Mouse (Mus musculus) urinary bladder, postnatal 10 days (tissue): ENCODE measurements at regions not wholly inside any gene's neighbourhood (a gene's known extent, or its start where the extent isn't known, plus 50 kb on each side); places are given as distances from the start of the nearest gene placed in this dataset.
"Not testable (repeated sequence)": the region's sequence is repeated elsewhere in the genome, so short reads cannot be mapped to it uniquely, and the experiment has no call there.

Experiments used
- DNase-seq: peaks from one replicate; pipeline ENCODE4 v3.0.0; 2022; ENCODE audit warnings: low spot score

DNA sequence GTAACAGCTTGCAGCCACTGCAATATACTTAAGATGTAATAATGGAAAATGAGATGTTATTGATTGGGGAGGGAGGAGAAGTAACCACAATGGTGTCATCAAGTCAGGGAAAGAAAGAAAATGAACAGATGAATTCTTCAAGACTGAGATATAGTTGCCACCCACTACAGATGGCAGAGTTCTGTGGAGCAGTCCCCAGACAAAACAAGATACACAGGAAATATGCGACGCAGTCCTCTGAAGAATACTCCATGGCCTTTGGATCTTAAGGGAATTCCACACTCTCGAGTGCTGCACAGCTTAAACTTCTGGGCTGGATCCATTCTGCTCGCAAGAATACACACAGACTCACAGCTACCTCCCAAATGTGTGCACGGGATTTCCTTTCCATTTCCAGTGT, 113.4 kb downstream of the Sox4 start:
- no peak for DNase-seq

DNA sequence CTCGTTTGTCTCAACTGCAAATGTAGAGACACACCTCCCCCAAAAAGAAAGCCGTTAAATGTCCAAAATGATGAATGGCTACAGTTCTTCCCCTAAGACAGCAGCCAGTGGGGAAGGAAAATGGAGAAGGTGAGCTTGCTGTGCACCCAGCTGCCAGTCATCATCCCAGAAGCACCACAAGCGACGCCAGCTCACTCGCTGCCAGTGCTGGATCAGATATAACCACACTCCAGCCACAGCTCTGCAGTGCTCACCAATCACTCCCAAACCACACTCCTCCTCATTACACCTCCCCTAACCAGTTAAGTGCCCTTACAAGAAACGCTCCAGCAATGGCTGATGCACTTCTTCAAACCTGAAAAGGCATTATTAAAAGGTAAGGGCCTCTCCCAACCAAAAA, 114.4 kb downstream of the Sox4 start:
- DNase-seq: no peak

DNA sequence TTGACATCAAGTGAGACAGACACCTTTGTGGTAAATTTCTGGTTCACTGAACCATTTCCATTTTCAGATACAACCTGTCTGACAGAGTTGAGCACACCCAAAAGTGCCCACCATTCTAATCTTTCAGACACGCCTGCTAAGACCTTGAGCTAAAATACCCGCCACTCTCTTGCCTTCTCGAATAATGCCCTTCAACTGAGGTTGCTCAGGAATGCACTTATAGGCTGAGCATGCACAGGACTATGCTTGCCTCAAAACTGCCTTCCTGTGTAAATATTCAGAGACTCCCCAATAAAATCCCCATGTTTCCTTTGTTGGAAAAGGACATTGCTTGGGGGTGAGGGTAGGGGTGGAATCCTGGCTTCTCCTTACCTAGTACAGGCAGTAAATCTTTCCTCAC, 115.3 kb downstream of the Sox4 start:
- no peak for DNase-seq

DNA sequence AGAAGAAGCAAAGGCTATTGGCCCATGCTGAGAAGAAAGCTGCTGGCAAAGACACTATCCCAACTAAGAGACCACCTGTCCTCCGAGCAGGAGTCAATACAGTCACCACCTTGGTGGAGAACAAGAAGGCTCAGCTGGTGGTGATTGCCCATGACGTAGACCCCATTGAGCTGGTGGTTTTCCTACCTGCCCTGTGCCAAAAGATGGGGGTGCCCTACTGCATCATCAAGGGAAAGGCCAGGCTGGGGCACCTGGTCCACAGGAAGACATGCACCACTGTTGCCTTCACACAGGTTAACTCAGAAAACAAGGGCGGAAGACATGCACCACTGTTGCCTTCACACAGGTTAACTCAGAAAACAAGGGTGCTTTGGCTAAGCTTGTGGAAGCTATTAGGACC, 116.3 kb downstream of the Sox4 start:
- not testable (repeated sequence) for DNase-seq

DNA sequence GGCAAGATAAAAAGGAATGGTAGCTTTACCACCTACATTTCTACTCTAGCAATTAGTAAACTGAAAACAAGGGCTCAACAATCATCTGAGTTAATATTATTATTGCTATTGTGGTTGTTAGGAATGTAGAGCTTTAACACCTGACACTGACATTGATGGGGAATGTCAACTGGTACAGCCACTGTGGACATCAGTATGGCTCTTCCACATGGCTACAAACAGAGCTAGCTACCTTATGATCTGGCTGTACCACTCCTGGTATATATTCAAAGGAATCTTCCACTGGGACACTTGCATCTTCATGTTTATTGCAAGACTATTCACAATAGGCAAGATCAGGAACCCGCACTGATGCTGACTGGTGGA, 119.8 kb downstream of the Sox4 start:
- no peak for DNase-seq

GRCm38 (mm10) chr13:28832855-28833699, 120.4 kb downstream of the Sox4 start:
- no peak for DNase-seq

GRCm38 (mm10) chr13:28826284-28826683, 127.2 kb downstream of the Sox4 start:
- no peak for DNase-seq

DNA sequence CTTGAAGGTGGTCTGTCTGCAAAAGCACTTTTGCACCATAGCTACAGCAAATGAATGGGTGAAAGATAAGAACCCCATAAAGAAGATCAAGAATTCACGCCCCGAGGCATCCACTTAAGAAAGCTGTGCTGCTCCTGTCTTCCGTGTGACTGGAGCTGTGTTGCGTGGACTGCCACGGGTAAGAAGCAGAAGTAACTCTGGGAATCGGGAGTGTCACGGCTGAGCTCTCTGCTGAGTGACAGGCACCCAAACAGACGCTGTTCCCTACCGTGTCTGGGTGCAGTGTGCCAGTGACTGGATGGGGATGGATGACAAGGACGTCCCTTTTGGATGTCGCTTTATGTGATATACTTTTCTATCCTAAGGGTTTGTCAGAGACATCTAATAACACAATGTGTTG, 129.5 kb downstream of the Sox4 start:
- DNase-seq: no peak

DNA sequence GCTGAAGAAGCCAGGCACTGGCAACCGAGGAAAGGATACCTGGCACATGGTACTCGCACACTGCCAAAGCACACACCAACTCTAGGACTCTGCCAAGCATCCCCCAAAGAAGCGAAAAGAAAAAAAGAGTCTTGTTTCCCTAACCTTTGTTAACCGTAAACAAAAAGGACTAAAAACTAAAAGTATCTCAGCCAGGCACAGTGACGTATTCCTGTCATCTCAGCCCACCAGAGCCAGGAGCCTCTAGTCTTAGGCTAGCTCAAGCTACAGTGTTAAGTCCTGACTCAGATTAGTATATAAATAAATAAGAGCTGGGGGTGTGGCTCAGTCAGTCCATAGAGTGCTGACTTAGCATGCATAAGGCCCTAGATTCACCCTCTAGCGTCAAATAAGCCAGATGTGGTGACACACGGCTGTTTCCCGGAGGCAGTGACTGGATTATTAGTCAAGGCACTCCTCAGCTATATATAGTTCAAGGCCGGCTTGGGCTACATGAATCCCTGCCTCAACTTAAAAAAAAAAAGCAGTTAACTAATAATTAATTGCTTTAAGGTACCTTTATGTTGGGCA, 130.1 kb downstream of the Sox4 start:
- no peak for DNase-seq

DNA sequence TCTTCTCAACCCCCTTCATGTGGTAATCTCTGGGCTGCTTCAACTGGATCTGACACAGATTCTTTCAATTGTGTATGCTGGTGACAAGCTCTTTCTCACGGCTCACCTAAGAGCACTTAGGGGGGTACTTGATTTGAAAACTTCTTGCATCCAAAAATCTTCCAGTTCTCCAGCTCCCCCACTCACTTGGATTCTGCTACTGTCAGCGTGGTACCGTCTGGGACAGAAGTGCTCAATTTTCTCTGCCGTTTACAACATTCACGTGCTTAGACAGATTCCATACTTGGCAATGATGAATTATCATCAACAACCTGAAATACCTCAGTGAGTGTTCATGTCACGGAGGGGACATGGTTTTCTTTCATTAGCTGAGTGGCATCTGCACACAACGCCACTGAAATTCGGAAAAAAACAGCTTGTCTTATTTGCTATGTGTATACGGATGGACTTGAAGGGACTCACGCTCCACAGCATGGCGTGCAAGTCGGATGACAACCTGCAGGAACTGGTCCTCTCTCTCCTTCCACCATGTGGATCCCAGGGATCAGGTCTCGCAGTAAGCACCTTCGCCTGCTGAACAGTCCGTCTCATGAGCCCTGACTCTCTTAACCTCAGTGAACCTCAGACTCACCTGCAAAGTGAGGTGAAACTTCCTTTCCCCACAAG, 132.5 kb downstream of the Sox4 start:
- DNase-seq: no peak

DNA sequence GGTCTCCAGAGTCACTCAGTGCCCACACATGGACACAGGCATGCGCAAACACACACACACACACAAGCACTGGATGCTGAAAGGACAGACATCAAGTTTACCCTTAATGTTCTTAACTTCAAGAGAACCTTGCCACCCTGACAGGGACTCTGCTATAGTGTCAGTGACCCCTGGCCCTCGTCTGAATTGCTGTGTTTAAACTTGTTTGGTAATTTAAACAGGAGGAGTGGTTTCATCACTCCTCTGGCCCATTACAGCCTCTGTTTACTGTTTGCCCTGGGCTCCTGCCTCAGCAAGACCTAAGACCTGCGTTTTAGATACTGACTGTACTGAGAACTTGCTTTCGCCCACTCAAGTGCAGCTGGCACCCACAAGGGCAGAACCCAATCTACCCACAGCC, 139.4 kb downstream of the Sox4 start:
- DNase-seq: no peak

DNA sequence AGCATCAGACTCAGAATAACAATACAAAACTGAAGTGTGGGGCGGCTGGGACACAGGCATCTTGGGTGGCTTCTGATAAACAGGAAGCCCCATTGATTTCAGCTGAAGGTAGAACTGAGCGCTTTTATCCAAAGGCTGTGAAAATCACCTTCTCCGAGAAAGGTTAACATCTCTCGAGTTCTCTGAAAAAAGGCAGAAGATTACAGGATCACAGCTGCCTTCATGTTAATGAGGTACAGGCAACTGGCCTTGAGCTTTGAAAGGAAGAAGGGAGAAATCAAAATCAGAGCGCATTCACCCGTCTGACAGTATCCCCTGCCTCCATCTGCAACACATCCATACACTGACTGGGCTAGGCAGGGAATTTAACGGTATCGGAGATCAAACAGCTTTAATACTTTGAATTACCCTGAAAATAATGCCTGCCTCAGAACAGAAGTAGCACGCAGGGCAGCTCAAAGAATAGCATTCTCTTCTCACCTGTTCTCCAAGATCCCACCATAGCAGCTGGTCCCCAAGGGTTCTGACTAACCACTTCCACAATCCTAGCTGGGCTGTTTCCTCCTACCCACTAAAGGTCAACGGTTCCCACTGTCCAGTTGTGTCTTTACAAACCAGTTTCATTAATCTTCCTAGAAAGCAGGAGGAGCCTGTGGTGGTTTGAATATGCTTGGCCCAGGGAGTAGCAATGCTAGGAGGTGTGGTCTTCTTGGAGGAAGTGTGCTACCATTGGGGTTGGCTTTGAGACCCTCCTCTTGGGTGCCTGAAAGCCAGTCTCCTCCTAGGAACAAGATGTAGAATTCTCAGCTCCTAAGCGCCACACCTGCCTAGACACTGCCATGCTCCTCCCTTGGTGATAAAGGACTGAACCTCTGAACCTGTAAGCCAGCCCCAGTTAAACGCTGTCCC, 141.6 kb downstream of the Sox4 start:
- DNase-seq: no peak

GRCm38 (mm10) chr13:28811081-28811439, 142.5 kb downstream of the Sox4 start:
- no peak for DNase-seq

DNA sequence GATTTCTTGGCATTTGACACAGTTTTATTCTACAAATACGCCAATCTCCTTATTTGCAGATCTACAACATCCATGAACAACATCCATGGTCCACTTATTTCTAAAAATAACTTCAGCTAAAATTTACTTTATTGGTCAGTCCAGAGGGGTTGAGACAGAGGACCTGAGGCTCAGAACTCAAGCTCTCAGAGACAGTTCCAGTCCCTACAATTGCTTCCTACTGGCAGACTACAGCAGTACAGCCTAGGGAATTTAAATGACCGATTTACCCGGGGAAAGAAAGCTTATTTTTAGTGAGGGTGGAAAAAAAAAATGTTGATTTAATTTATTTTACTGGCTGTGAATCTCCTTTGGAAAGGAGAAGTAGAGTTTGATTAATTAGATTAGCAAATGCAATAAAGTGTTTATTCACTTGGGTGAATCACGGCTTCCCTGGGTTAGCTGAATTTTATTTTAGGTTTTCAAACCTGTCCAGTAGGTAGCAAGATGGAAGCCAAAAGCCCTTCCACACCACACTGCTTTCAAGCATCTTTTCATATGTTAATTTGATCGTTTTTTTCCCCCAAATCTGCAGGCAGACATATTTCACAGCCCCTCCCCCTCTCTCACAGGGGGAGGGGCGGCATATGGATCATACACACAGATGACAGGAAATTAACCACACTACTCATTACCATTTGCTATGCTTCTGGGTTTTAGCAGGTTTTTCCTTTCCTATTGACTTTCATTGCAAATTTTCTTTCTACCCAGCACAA, 143.0 kb downstream of the Sox4 start:
- no peak for DNase-seq

- no peak for DNase-seq
Measured at GRCm38 (mm10) chr13:28805302-28805701, 148.2 kb downstream of the Sox4 start.

DNA sequence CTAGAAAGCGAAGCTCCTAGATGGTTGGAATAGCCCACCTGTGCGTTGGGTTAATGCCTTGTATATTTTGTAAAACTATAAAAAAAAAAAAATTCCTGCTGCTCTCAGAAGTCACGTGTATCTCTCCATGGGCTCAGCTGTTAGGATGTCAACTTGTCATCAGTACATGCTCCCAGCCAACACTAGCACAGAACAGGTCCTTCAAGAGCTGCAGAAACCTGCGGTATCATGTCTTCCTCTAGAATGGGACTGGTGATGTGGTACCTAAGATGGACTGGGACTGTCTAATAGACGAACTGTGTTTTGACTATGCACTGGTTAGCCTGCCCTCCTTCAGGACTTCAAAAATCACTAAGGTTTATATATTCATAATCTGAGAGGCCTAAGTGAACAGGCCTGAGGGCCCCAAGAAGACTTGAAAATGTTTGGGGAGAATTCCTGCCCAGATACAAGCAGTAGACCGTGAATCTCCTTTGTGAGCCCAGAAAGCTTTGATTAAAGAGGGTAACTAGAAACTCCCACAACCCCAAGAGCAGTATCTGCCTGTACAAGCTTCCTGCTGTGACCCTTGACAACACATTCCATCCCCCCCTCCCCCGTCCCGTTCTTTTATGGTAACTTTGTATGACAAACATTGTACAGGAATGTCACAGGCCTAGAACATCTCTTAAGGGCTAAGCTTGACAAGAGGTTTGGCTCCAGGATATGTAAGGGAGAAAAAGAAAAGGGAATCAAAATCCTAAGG, 152.1 kb downstream of the Sox4 start:
- no peak for DNase-seq

GRCm38 (mm10) chr13:28800676-28801075, 152.8 kb downstream of the Sox4 start:
- DNase-seq: no peak

DNA sequence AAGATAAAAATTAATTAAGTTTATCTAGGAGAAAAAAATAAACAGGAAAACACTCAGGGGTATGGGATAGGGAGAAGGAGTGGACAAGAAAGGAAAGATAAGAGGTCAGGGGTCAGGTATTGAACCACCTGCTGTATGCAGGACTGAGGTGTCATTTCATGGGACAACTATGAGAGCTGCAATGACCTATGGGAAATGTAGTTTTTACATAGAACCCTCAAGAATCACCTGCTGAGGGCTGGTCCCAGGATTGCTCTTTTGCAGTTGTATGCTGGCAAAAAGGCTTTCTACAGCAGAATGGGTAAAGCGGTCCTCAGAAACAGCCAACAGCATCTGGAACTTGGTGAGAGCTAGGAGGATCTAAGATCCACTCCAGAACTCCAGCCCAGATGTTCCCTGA, 154.0 kb downstream of the Sox4 start:
- no peak for DNase-seq

- DNase-seq: no peak
Measured at GRCm38 (mm10) chr13:28797617-28798475, 155.7 kb downstream of the Sox4 start.

DNA sequence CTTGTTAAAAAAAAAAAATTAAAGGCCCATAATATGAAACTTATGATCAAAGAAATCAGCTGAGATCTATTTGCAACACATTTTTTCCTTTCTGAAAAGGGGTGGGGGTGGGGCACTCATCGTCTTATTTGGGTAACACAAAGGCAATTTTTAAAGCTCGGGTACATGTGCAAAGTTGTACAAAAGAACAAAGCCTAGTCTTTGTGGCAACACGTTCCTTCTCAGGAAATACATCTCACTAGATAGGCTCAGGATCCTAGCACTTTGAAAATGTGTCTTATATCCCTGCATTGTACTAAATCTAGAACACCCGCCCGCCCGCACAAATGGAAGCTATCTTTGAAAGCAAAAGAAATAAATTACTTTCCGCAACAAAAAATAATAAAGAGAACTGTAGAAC, 158.2 kb downstream of the Sox4 start:
- DNase-seq: no peak
